27 mouse cellular contexts compared by ENCODE assay signal in the genomic region with DNA sequence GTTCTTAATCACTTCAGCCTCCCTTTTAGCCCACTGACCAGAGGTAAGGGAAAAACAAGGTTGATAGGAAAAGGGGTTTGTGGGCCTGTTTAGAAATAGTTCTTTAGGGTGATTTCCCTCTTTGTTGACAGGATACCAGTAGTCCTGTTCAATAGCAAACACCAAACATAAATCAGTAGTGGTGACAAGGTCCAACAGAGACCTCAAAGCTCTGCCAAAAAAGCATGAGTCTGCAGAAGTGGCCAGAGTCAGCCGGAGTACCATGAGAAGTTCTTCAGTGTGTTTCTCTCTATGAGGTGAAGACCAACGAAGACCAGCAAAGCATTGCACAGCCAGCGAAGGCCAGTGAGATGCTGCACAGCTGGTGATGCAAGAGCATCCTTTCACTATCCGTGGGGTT.
"Had no signal": no experiment of that assay in that cellular context is flagged by ENCODE, and none has a peak within 500 bp of the region (broad histone marks: within the 10 kb centered on the region; RNA-seq: fewer than 3 reads in every experiment).

No protein-coding gene starts in this region.

- H3K36me3 ChIP-seq: embryonic facial prominence, embryonic 12.5 days; embryonic facial prominence, embryonic 13.5 days; embryonic facial prominence, embryonic 15.5 days; forebrain, embryonic 10.5 days; forebrain, embryonic 12.5 days; forebrain, embryonic 15.5 days; heart, embryonic 10.5 days had no signal

- H3K4me2 ChIP-seq: embryonic facial prominence, embryonic 12.5 days; embryonic facial prominence, embryonic 13.5 days; embryonic facial prominence, embryonic 15.5 days; forebrain, embryonic 12.5 days; forebrain, embryonic 13.5 days; forebrain, embryonic 15.5 days had no signal

- H3K9ac ChIP-seq: embryonic facial prominence, embryonic 12.5 days; embryonic facial prominence, embryonic 13.5 days; embryonic facial prominence, embryonic 15.5 days; forebrain, embryonic 12.5 days; forebrain, embryonic 13.5 days; forebrain, embryonic 15.5 days; forebrain, postnatal 0 days had no signal

- H3K9me3 ChIP-seq: embryonic facial prominence, embryonic 12.5 days; embryonic facial prominence, embryonic 15.5 days; forebrain, embryonic 12.5 days; forebrain, embryonic 13.5 days; forebrain, embryonic 15.5 days; heart, embryonic 10.5 days had no signal

- ATAC-seq: forebrain, embryonic 13.5 days; forebrain, embryonic 14.5 days; forebrain, embryonic 15.5 days; forebrain, embryonic 16.5 days; forebrain, postnatal 0 days had no signal

- DNase-seq: cerebellum, adult 8-10 months; cerebellum, adult 9-10 months; cerebellum, adult 9-11 months; cerebellum, postnatal 10 days; cerebellum, postnatal 14 days; cerebellum, postnatal 25 days; cerebellum, postnatal 36 days; embryo, embryonic 11 days; forebrain, postnatal 0 days; gastrocnemius, adult 2 months; gastrocnemius, postnatal 10 days; gastrocnemius, postnatal 14 days; gastrocnemius, postnatal 25 days; gastrocnemius, postnatal 36 days; heart, adult 18-20 months; heart, adult 2 months had no signal

- H3K4me1 ChIP-seq: embryonic facial prominence, embryonic 15.5 days had no signal

- H3K4me3 ChIP-seq: embryonic facial prominence, embryonic 12.5 days; embryonic facial prominence, embryonic 13.5 days; embryonic facial prominence, embryonic 15.5 days; erythroblast, embryonic 14.5 days; forebrain, embryonic 10.5 days; forebrain, embryonic 12.5 days; forebrain, embryonic 13.5 days; forebrain, embryonic 15.5 days; gastrocnemius, adult 2 months; heart, adult 2 months; heart, embryonic 10.5 days had no signal

- H3K27me3 ChIP-seq: embryonic facial prominence, embryonic 12.5 days; embryonic facial prominence, embryonic 13.5 days; embryonic facial prominence, embryonic 15.5 days; forebrain, embryonic 12.5 days; forebrain, embryonic 13.5 days; forebrain, embryonic 15.5 days had no signal

- H3K27ac ChIP-seq: embryonic facial prominence, embryonic 12.5 days; embryonic facial prominence, embryonic 13.5 days; embryonic facial prominence, embryonic 15.5 days; forebrain, embryonic 10.5 days; forebrain, embryonic 12.5 days; forebrain, embryonic 13.5 days; forebrain, embryonic 15.5 days; gastrocnemius, adult 2 months; heart, adult 2 months; heart, embryonic 10.5 days had no signal
